Mouse (Mus musculus) kidney, postnatal 10 days (tissue): ENCODE data around the gene Elovl6.

Experiments
- DNase-seq: peaks from one replicate; pipeline ENCODE4 v3.0.0; 2021; ENCODE audit warnings: mixed read lengths

The Elovl6 gene

GRCm38 (mm10) chr3:129568506-129568905 lies 36.4 kb downstream of the Elovl6 start:
- no peak for DNase-seq

GRCm38 (mm10) chr3:129570989-129571388 lies 38.8 kb downstream of the Elovl6 start:
- DNase-seq: peak; percentile 76

- no peak for DNase-seq
These were observed 39.5 kb downstream of the Elovl6 start for GRCm38 (mm10) chr3:129571642-129572041.

- DNase-seq: no peak
These were observed 40.8 kb downstream of the Elovl6 start for GRCm38 (mm10) chr3:129572959-129573358.

- no peak for DNase-seq
These were observed 41.5 kb downstream of the Elovl6 start for GRCm38 (mm10) chr3:129573609-129574008.

GRCm38 (mm10) chr3:129575086-129575485 lies 42.9 kb downstream of the Elovl6 start:
- DNase-seq: no peak

GRCm38 (mm10) chr3:129576522-129576921 lies 44.4 kb downstream of the Elovl6 start:
- no peak for DNase-seq

- DNase-seq: no peak
These were observed 46.8 kb downstream of the Elovl6 start for GRCm38 (mm10) chr3:129578741-129579475.

GRCm38 (mm10) chr3:129581024-129581423 lies 48.9 kb downstream of the Elovl6 start:
- no peak for DNase-seq

- DNase-seq: peak; percentile 53
These were observed 50.3 kb downstream of the Elovl6 start for GRCm38 (mm10) chr3:129582449-129582848.

GRCm38 (mm10) chr3:129583290-129583689 lies 51.1 kb downstream of the Elovl6 start:
- DNase-seq: no peak

GRCm38 (mm10) chr3:129587916-129588315 lies 55.8 kb downstream of the Elovl6 start:
- DNase-seq: no peak

- no peak for DNase-seq
These were observed 56.6 kb downstream of the Elovl6 start for GRCm38 (mm10) chr3:129588753-129589152.

- DNase-seq: no peak
These were observed 57.5 kb downstream of the Elovl6 start for GRCm38 (mm10) chr3:129589705-129590104.

GRCm38 (mm10) chr3:129590548-129591226 lies 58.5 kb downstream of the Elovl6 start:
- DNase-seq: no peak

GRCm38 (mm10) chr3:129591251-129591650 lies 59.1 kb downstream of the Elovl6 start:
- DNase-seq: peak; percentile 54

GRCm38 (mm10) chr3:129591761-129592160 lies 59.6 kb downstream of the Elovl6 start:
- no peak for DNase-seq

GRCm38 (mm10) chr3:129593001-129593400 lies 60.8 kb downstream of the Elovl6 start:
- DNase-seq: peak; percentile 41

- DNase-seq: no peak
These were observed 61.6 kb downstream of the Elovl6 start for GRCm38 (mm10) chr3:129593735-129594134.

- DNase-seq: no peak
These were observed 63.9 kb downstream of the Elovl6 start for GRCm38 (mm10) chr3:129596098-129596497.

GRCm38 (mm10) chr3:129602289-129602688 lies 70.1 kb downstream of the Elovl6 start:
- no peak for DNase-seq

- DNase-seq: no peak
These were observed 73.3 kb downstream of the Elovl6 start for GRCm38 (mm10) chr3:129605487-129605886.

- no peak for DNase-seq
These were observed 73.8 kb downstream of the Elovl6 start for GRCm38 (mm10) chr3:129605934-129606333.

- no peak for DNase-seq
These were observed 79.5 kb downstream of the Elovl6 start for GRCm38 (mm10) chr3:129611626-129612025.
